Mouse (Mus musculus) hindbrain, embryonic 10.5 days (tissue): ENCODE measurements around the gene Scn10a. TPM values are rescaled to one million over a fixed set of nuclear protein-coding genes. Genes with fewer than 3 reads are reported as not detected.

Source experiments
- DNase-seq: peaks from one replicate; pipeline ENCODE4 v3.0.0-alpha.2; 2017; ENCODE audit warnings: low spot score
- H3K27ac ChIP-seq: fragments of 300-500 bp; sonication (generic); 2 replicates; pipeline ENCODE4 v1.5.1; 2016; ENCODE audit warnings: mild to moderate bottlenecking, moderate library complexity
- H3K27me3 ChIP-seq: fragments of 300-500 bp; sonication (generic); 2 replicates; pipeline ENCODE4 v1.6.1; 2016; ENCODE audit warnings: mild to moderate bottlenecking; ENCODE audit not compliant: poor library complexity, insufficient read depth, severe bottlenecking
- H3K36me3 ChIP-seq: fragments of 300-500 bp; sonication (generic); 2 replicates; pipeline ENCODE4 v1.6.1; 2016; ENCODE audit warnings: mild to moderate bottlenecking, moderate library complexity
- H3K4me1 ChIP-seq: fragments of 300-500 bp; sonication (generic); replicated peaks from 2 replicates; pipeline ENCODE4 v1.6.1; 2016; ENCODE audit warnings: mild to moderate bottlenecking
- H3K4me3 ChIP-seq: fragments of 300-500 bp; sonication (generic); 2 replicates; pipeline ENCODE4 v1.5.1; 2016; ENCODE audit warnings: mild to moderate bottlenecking, moderate library complexity
- H3K9me3 ChIP-seq: fragments of 300-500 bp; sonication (generic); 2 replicates; pipeline ENCODE4 v1.6.1; 2016; ENCODE audit warnings: mild to moderate bottlenecking, moderate library complexity
- WGBS: fragments of 180-500 bp; shearing (Covaris S2); methylation state at CpG from one replicate; pipeline ENCODE4 v1.1.7; 2016; 5-methylcytosine and 5-hydroxymethylcytosine counted together
- polyA plus RNA-seq: library from polyadenylated mRNA; unstranded; fragments of >200 nt; fragmentation: Nextera tagmentation; extraction: Ambion mirVana; gene quantifications from 2 replicates; pipeline ENCODE4 v1.2.1, GENCODE M21; 2016

Gene Scn10a
- polyA plus RNA-seq, 1 experiment from 2014 or later: 0.14 TPM

DNA sequence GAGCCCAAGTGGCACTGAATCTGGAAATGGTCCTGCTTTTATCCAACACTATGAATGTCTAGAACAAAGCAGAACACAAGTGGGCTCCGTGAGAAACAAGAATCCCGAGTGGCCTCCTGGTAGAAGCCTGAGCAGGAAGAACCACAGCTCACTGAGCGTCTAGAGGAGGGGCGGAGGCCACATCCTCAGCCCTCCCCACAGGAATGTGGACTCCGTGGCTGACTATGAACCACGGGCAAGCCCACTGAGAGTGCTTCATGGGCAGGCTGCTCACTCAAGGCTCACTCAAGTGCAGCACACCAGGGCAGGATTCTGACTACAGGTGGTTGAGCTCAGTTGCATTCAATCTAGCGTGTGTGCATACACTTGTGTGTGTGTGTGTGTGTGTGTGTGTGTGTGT, 27.6 kb downstream of the Scn10a start:
- Histone ChIP-seq H3K4me1 (no peaks in the 10 kb centered on the region), H3K27ac (no peak overlapping the region), H3K27me3 (no peaks in the 10 kb centered on the region), H3K4me3 (no peak overlapping the region), H3K36me3 (no peaks in the 10 kb centered on the region), H3K9me3 (0 out of 2 replicates have a peak, but pooled peaks cover 4% of the 10 kb centered on the region)
- 78% methylated on average over 7 of the region's 7 CpGs for WGBS
- no peak for DNase-seq

DNA sequence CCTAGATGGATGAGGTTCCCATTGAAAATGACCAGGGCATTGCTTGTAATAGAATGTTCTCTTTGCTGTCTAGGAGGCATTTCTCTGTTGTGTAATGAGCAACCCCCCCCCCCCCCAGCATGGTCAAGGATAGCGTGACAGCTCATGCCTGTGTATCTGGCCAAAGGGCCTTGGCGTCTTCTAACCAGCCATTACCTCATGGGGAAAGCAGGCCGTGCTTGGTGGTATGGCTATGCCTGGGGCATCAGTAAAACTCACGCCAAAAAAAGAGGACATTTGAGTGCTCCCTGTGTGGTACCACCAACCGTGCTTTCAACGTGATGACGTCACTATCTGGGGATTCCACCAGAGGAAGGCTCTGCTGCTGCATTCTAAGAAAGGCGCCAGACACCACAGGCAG, 28.1 kb downstream of the Scn10a start:
- no peak for DNase-seq
- H3K4me1 ChIP-seq: no peaks in the 10 kb centered on the region
- H3K36me3 ChIP-seq: no peaks in the 10 kb centered on the region
- 77% methylated on average over 8 of the region's 8 CpGs for WGBS
- no peak overlapping the region for H3K4me3 ChIP-seq
- H3K9me3 ChIP-seq: peaks cover 5% of the 10 kb centered on the region; the same call in 1 of the 2 replicates
- no peak overlapping the region for H3K27ac ChIP-seq
- no peaks in the 10 kb centered on the region for H3K27me3 ChIP-seq

DNA sequence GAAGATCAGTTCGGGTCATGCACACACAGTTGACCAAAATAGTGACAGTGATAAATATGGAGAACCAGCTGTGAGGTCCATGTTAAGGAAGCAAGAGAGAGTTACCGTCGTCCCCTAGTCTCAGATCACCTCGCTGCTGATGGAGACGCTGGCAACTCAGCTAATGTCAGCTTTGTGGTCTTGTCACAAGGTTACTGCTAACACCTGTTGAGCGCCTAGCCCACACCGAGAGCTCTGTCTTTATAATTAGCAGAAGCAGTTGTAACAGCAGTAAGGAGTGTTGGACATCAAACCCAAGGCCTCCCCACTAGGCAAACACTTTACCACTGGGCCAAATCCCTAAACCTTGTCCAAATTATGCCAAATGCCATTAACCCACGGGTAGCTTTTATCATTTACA, 31.2 kb downstream of the Scn10a start:
- DNase-seq: no peak
- Histone ChIP-seq H3K27ac (no peak overlapping the region), H3K36me3 (no peaks in the 10 kb centered on the region), H3K4me3 (no peak overlapping the region), H3K9me3 (peaks cover 7% of the 10 kb centered on the region; the same call in 1 of the 2 replicates), H3K4me1 (no peaks in the 10 kb centered on the region), H3K27me3 (no peaks in the 10 kb centered on the region)
- WGBS: 83% methylated on average over 8 of the region's 8 CpGs

DNA sequence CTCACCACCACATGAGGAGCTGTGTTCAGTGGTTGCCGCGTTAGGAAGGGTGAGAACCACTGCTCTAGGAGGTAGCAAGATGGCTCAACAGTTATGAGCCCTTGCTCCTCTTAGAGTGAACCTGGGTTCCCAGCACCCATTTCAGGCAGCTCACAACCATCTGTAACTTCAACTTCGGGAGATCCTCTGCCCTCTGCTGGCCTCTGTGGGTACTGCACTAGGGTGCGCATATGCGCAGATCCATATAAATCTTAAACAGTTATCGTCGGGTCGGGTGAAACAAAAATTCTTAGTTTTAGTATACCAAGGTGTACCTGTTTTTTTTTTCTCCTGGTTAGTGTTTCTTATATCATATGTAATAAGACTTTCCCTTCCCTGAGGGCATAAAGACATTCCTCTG, 32.9 kb downstream of the Scn10a start:
- H3K27ac ChIP-seq: no peak overlapping the region
- no peaks in the 10 kb centered on the region for H3K27me3 ChIP-seq
- no peaks in the 10 kb centered on the region for H3K36me3 ChIP-seq
- H3K4me1 ChIP-seq: 0 out of 2 replicates have a peak, but pooled peaks cover 3% of the 10 kb centered on the region
- DNase-seq: no peak
- H3K4me3 ChIP-seq: no peak overlapping the region
- H3K9me3 ChIP-seq: peaks cover 4% of the 10 kb centered on the region; the same call in 1 of the 2 replicates
- 96% methylated on average over 8 of the region's 8 CpGs for WGBS

DNA sequence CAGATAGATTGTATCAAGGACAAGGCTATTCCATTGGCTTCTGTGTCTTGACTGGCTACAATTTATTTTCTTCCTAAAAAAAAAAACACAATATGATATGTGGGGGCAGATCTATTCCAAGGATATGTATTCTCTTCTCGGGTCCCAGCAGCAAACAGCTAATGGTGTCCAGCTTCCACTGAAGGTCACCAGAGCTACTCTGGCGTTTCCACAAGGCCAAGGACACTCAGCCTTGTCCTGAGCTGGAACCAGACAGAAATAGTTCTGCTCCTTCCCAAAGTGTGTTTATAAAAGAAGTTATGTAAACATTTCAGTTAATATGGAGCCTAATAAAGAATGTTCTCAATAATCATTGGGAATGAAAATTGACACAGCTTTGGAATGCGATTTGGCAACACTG, 38.2 kb downstream of the Scn10a start:
- DNase-seq: no peak
- Histone ChIP-seq H3K27ac (no peak overlapping the region), H3K27me3 (no peaks in the 10 kb centered on the region), H3K4me3 (no peak overlapping the region), H3K36me3 (no peaks in the 10 kb centered on the region), H3K4me1 (0 out of 2 replicates have a peak, but pooled peaks cover 3% of the 10 kb centered on the region), H3K9me3 (peaks cover 2% of the 10 kb centered on the region; the same call in 1 of the 2 replicates)
- 87% methylated on average over 3 of the region's 3 CpGs for WGBS

DNA sequence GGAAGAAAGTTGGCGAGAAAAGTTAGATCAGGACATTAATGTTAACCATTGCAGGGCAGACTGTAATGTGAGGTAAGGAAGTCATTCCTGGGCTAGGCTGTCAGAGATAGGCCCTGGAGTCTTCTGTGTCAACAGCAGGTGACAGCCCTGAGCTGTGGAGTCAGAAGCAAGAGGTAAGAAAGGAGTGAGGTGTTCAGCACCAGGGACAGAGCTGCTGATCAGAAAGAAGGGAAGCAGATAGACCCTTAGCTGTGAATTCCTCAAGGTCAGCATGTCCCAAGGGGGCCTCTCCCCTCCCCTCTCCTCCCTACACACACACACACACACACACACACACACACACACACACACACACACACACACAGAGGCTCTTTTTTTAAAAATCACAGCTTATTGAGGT, 55.0 kb downstream of the Scn10a start:
- no peaks in the 10 kb centered on the region for H3K36me3 ChIP-seq
- 61% methylated on average over 1 of the region's 1 CpGs for WGBS
- H3K27me3 ChIP-seq: no peaks in the 10 kb centered on the region
- peaks cover 7% of the 10 kb centered on the region for H3K4me1 ChIP-seq
- no peak for DNase-seq
- no peak overlapping the region for H3K27ac ChIP-seq
- no peak overlapping the region for H3K4me3 ChIP-seq
- H3K9me3 ChIP-seq: no peaks in the 10 kb centered on the region

DNA sequence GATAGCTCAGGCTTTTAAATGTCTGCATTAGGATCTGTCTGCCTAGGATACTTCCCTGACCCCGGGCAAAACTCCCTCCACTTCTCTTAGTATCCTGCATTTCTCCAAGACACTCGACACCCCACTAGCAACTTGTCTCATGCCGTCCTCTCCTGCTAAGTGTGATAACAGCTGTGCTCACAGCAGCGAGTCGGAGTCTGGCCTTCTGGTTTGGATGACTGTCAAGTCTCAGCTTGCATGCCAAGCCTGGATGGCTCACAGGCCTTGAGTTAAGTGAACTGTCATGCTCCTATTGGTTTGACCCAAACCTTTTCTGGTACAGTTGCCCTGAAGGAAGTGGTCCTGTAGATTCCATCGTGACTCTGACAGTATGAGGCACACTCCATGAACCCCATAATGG, 63.0 kb downstream of the Scn10a start:
- Histone ChIP-seq H3K36me3 (no peaks in the 10 kb centered on the region), H3K4me1 (no peaks in the 10 kb centered on the region; the same call in 1 of the 2 replicates), H3K27ac (no peak overlapping the region), H3K4me3 (no peak overlapping the region), H3K27me3 (no peaks in the 10 kb centered on the region), H3K9me3 (no peaks in the 10 kb centered on the region)
- WGBS: 61% methylated on average over 6 of the region's 6 CpGs
- no peak for DNase-seq

DNA sequence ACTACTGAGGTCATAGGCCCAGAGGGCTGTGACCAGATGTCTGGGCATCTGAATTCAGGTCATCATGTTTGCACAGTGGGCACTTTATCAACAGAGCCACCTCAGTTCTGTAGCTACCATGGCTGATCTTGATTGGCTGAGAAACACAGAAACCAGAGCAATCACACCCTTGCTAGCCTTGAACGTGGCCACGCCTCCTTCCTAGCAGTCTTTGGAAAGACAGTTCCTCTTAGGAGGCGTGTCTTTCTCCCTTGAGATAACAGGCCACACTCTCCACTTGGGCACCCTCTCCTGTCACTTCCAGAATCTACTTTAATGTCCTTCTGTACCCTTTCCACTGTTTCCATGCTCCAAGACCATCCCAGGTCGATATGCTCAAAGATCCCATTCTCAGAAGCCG, 65.4 kb downstream of the Scn10a start:
- Histone ChIP-seq H3K9me3 (no peaks in the 10 kb centered on the region), H3K36me3 (no peaks in the 10 kb centered on the region), H3K27ac (no peak overlapping the region), H3K4me1 (no peaks in the 10 kb centered on the region; the same call in 1 of the 2 replicates), H3K4me3 (no peak overlapping the region), H3K27me3 (no peaks in the 10 kb centered on the region)
- no peak for DNase-seq
- WGBS: 68% methylated on average over 5 of the region's 5 CpGs

DNA sequence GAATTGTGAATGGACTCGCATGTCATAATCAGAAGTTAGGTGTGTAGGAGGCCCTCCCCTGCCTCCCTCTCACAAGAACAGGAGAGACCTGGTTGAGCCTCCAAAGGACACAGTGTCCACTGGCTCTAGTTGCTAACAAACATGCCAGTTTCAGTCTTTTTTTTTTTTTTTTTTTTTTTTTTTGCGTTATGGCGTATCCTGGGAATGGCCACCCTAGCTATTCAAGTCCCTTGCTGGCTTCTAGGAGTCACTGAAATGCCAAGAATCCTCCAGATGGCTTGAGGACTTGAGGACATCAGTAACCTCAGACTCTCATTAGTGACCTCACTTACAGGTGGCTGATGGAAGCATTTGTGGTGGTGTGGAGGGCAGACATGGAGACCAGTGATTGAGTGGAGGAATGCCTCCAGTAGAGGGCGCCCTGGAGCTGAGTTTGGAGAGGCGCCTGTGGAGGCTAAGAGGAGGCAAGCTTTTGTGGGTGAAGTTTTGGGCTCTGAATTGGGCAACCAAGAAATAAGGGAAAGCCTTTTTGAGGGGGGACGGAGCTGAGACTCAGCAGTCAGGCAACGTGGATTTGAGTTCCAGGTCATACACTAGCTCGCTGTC, 72.1 kb downstream of the Scn10a start:
- WGBS: 59% methylated on average over 8 of the region's 8 CpGs
- Histone ChIP-seq H3K4me1 (no peaks in the 10 kb centered on the region), H3K4me3 (no peak overlapping the region)

DNA sequence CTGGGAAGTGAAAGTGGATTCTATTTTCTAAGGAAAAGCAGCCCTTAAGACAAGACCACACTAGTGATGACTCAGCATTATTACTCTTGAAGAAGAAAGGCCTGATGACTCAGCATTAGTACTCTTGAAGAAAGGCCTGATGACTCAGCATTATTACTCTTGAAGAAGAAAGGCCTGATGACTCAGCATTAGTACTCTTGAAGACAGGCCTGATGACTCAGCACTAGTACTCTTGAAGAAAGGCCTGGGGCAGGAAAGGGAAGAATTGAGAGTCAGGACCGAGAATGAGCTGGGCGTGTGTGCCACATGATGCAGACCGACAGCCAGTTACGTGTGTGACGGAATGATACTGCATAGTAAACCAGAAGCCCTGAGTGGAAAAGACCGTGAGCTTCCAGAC, 77.1 kb downstream of the Scn10a start:
- H3K27me3 ChIP-seq: no peaks in the 10 kb centered on the region
- no peaks in the 10 kb centered on the region for H3K36me3 ChIP-seq
- H3K9me3 ChIP-seq: no peaks in the 10 kb centered on the region
- WGBS: 93% methylated on average over 6 of the region's 6 CpGs
- no peak overlapping the region for H3K4me3 ChIP-seq
- no peak for DNase-seq
- H3K4me1 ChIP-seq: no peaks in the 10 kb centered on the region
- no peak overlapping the region for H3K27ac ChIP-seq

More for the DNA sequence above, 72.1 kb downstream of the Scn10a start:
- Histone ChIP-seq H3K9me3 (no peaks in the 10 kb centered on the region), H3K27ac (no peak overlapping the region), H3K36me3 (no peaks in the 10 kb centered on the region), H3K27me3 (no peaks in the 10 kb centered on the region)
- peak; percentile 70 for DNase-seq

DNA sequence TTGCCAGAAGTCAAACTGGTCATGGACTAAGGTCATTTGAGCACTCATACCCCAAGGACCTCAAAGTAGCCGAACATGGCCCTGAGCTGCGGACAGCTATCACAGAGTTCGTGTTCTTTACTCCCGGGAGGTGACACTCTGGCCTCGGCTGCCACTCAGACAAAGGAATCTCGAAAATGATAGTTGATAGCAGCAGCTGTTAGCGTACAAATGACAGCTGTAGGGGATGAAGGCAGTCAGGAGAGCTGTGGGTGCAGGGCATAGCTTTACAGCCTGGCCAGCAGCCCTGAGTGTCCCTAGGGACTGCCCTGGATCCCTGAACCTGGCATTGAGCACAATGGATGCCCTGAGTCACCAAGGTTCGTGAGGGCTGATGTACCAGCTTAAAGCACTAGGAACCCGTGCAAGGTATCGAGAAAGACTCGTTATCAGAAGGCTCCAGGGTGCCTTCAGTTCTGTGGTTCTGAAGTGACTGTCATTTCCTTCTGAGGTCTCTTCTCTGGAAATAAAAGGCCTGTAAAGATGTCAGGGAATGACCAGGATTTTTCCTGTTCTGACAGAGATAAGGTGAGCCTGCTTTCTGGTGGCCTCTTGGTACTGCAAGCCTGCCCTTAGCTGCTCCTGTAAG, 84.8 kb downstream of the Scn10a start:
- H3K27ac ChIP-seq: peak overlapping the region; percentile 35; the same call in 1 of the 2 replicates
- 74% methylated on average over 11 of the region's 11 CpGs for WGBS
- no peaks in the 10 kb centered on the region for H3K36me3 ChIP-seq
- H3K4me3 ChIP-seq: no peak overlapping the region
- H3K27me3 ChIP-seq: 0 out of 2 replicates have a peak, but pooled peaks cover 2% of the 10 kb centered on the region
- DNase-seq: peak; percentile 13
- H3K9me3 ChIP-seq: no peaks in the 10 kb centered on the region
- H3K4me1 ChIP-seq: peaks cover 30% of the 10 kb centered on the region

DNA sequence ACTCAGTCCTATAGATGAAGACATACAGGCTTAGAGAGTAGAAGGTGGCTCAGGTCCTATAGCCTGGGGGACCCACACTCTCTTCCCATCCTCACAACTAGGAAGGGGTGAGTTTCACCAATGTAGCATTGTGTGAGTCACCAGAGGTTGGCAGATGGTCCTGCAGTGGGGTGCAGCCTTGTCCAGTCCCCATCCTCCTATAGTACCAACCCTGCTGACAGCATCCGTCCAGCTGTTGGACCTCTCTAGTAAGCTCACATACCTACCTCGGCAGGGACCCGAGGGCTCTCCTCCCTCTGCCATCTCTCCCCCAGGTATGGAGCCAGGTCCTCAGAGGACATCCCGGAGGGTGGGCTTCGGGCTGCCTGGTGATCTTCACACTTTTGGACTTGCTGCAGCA, 85.6 kb downstream of the Scn10a start:
- Histone ChIP-seq H3K27ac (no peak overlapping the region), H3K4me3 (no peak overlapping the region), H3K4me1 (peaks cover 30% of the 10 kb centered on the region), H3K27me3 (0 out of 2 replicates have a peak, but pooled peaks cover 2% of the 10 kb centered on the region), H3K9me3 (no peaks in the 10 kb centered on the region), H3K36me3 (no peaks in the 10 kb centered on the region)
- 82% methylated on average over 5 of the region's 5 CpGs for WGBS
- DNase-seq: no peak

DNA sequence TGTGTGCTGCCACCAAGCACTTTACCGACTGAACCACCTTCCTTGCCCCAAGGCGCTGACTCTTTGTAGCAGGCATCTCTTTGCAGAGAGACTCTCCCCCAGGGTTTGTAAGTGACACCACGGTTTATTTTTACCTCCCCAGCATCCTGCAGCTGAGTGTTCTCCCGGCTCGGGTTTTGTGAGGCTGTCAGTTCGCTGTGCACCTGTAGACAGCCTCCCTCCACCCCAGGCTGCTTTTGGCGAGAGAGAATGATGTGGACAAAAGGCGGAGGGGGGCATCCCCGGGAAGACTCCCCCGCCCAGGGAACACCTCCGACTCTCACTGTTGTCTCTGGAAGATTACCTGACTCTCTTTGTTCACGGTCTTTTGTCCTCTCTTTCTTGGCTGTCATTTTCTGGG, 86.3 kb downstream of the Scn10a start:
- no peaks in the 10 kb centered on the region for H3K9me3 ChIP-seq
- H3K27me3 ChIP-seq: 0 out of 2 replicates have a peak, but pooled peaks cover 2% of the 10 kb centered on the region
- H3K4me1 ChIP-seq: peaks cover 30% of the 10 kb centered on the region
- no peak for DNase-seq
- no peak overlapping the region for H3K4me3 ChIP-seq
- no peaks in the 10 kb centered on the region for H3K36me3 ChIP-seq
- WGBS: 48% methylated on average over 12 of the region's 12 CpGs
- peak overlapping the region; percentile 56; the same call in 1 of the 2 replicates for H3K27ac ChIP-seq
